Mouse (Mus musculus): ENCODE results near the gene Spef2. TPM values are rescaled to one million over a fixed set of nuclear protein-coding genes. Genes with fewer than 3 reads are reported as not detected.
"Not testable (repeated sequence)": the region's sequence is repeated elsewhere in the genome, so short reads cannot be mapped to it uniquely, and the experiment has no call there.

The Spef2 gene
- polyA plus RNA-seq, 1 experiment from 2014 or later, result 1.8 TPM

DNA sequence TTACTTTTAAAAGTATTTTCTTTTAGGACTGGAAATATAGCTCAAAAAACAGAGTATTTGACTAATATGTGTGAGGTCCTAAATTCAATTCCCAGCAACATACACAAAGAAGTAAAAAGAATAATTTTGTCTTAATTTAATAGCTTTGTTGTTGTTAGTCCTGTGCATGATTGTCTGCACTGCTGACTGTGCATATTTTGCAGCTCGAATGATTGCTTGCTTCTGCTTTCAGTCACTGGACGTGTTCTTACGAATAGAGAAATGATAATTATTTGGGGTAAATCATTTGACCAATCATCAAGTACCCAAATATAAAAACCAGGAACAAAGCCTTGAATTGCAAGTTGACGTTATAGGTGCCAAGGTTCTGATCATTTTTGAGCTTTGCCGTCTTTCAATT is 57.8 kb downstream of the Spef2 start:
- H3K9ac ChIP-seq (ENCODE audit: low read depth, low read length), result no peak overlapping the region

DNA sequence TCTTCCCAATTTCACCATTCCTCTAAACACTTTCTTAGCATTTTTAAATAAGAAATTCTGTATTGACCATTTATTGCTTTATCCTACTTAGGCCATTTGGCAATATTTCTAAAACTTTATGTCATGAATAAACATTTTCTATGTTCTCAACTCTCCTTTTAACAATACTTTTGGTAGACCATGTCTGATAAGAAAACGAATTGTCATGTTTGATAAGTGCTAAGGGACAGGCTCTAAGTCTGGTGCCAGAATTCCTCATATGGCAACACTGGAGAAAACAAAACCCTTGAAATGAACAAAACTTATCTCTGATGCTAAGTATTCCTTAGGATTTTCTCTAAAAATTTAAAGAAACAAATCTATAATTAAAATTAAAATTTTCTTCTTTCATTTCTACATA is 58.2 kb downstream of the Spef2 start:
- Histone ChIP-seq H3K4me3 (ENCODE audit: low read depth, low read length) (no peak overlapping the region), H3K9me3 (ENCODE audit: control insufficient read depth, low read length) (no peaks in the 10 kb centered on the region), H3K36me3 (ENCODE audit: control insufficient read depth, insufficient read depth, low read length) (no peaks in the 10 kb centered on the region), H3K4me1 (replicated peaks; ENCODE audit: control insufficient read depth, insufficient read depth, low read length) (no peaks in the 10 kb centered on the region), H3K9ac (ENCODE audit: low read depth, low read length) (no peak overlapping the region), H3K27ac (ENCODE audit: low read depth, low read length) (no peak overlapping the region), H3K27me3 (ENCODE audit: control insufficient read depth, insufficient read depth, low read length) (no peaks in the 10 kb centered on the region), H3K4me2 (replicated peaks; ENCODE audit: low read depth, low read length) (no peak overlapping the region)
- DNase-seq (ENCODE audit: low spot score) (no peak), ATAC-seq (ENCODE audit: low FRiP score) (no peak)
- WGBS, result 85% methylated on average over 1 of the region's 1 CpGs

More for the DNA sequence above, 57.8 kb downstream of the Spef2 start:
- 93% methylated on average over 5 of the region's 5 CpGs for WGBS
- H3K4me2 ChIP-seq (replicated peaks; ENCODE audit: low read depth, low read length), result no peak overlapping the region
- no peaks in the 10 kb centered on the region for H3K27me3 ChIP-seq (ENCODE audit: control insufficient read depth, insufficient read depth, low read length)
- DNase-seq (ENCODE audit: low spot score) (no peak), ATAC-seq (ENCODE audit: low FRiP score) (no peak)
- no peak overlapping the region for H3K4me3 ChIP-seq (ENCODE audit: low read depth, low read length)
- H3K4me1 ChIP-seq (replicated peaks; ENCODE audit: control insufficient read depth, insufficient read depth, low read length), result no peaks in the 10 kb centered on the region
- H3K27ac ChIP-seq (ENCODE audit: low read depth, low read length), result no peak overlapping the region
- no peaks in the 10 kb centered on the region for H3K36me3 ChIP-seq (ENCODE audit: control insufficient read depth, insufficient read depth, low read length)
- H3K9me3 ChIP-seq (ENCODE audit: control insufficient read depth, low read length), result no peaks in the 10 kb centered on the region

GRCm38 (mm10) chr15:9683485-9683884 is 65.2 kb downstream of the Spef2 start:
- no peaks in the 10 kb centered on the region for H3K27me3 ChIP-seq (ENCODE audit: control insufficient read depth, insufficient read depth, low read length)
- no peak overlapping the region for H3K4me2 ChIP-seq (replicated peaks; ENCODE audit: low read depth, low read length)
- no peak overlapping the region for H3K9ac ChIP-seq (ENCODE audit: low read depth, low read length)
- H3K36me3 ChIP-seq (ENCODE audit: control insufficient read depth, insufficient read depth, low read length), result no peaks in the 10 kb centered on the region
- no peak overlapping the region for H3K27ac ChIP-seq (ENCODE audit: low read depth, low read length)
- no peaks in the 10 kb centered on the region for H3K4me1 ChIP-seq (replicated peaks; ENCODE audit: control insufficient read depth, insufficient read depth, low read length)
- ATAC-seq (ENCODE audit: low FRiP score), result no peak
- DNase-seq (ENCODE audit: low spot score), result no peak
- 87% methylated on average over 4 of the region's 4 CpGs for WGBS
- H3K9me3 ChIP-seq (ENCODE audit: control insufficient read depth, low read length), result no peaks in the 10 kb centered on the region
- no peak overlapping the region for H3K4me3 ChIP-seq (ENCODE audit: low read depth, low read length)

GRCm38 (mm10) chr15:9677343-9678036 is 71.2 kb downstream of the Spef2 start:
- Histone ChIP-seq H3K4me3 (ENCODE audit: low read depth, low read length) (no peak overlapping the region), H3K9me3 (ENCODE audit: control insufficient read depth, low read length) (no peaks in the 10 kb centered on the region), H3K36me3 (ENCODE audit: control insufficient read depth, insufficient read depth, low read length) (no peaks in the 10 kb centered on the region), H3K27ac (ENCODE audit: low read depth, low read length) (no peak overlapping the region), H3K9ac (ENCODE audit: low read depth, low read length) (no peak overlapping the region), H3K27me3 (ENCODE audit: control insufficient read depth, insufficient read depth, low read length) (no peaks in the 10 kb centered on the region), H3K4me2 (replicated peaks; ENCODE audit: low read depth, low read length) (no peak overlapping the region), H3K4me1 (replicated peaks; ENCODE audit: control insufficient read depth, insufficient read depth, low read length) (no peaks in the 10 kb centered on the region)
- no peak for ATAC-seq (ENCODE audit: low FRiP score)
- 73% methylated on average over 9 of the region's 9 CpGs for WGBS
- DNase-seq (ENCODE audit: low spot score), result no peak

DNA sequence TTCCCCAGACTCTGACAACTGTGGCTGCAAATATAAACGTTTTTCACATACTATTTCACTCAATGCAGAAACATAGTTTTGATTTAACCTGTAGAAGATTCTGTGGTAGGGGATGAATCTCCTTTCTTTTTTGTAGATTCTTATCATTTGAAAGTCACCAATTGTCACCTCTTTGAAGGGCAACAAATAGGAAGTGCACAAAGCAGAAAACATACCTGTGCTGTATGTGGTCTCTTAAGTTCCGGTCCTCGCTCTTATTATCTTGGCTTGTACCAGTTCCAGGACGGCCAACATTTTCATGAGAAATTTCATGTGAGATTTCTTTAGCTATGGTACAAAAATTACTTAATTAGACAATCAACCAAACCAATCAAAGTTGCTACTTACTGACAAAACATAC is 80.1 kb downstream of the Spef2 start:
- no peak for ATAC-seq (ENCODE audit: low FRiP score)
- Histone ChIP-seq H3K9ac (ENCODE audit: low read depth, low read length) (no peak overlapping the region), H3K4me2 (replicated peaks; ENCODE audit: low read depth, low read length) (no peak overlapping the region), H3K4me3 (ENCODE audit: low read depth, low read length) (no peak overlapping the region), H3K27ac (ENCODE audit: low read depth, low read length) (no peak overlapping the region), H3K27me3 (ENCODE audit: control insufficient read depth, insufficient read depth, low read length) (no peaks in the 10 kb centered on the region), H3K36me3 (ENCODE audit: control insufficient read depth, insufficient read depth, low read length) (no peaks in the 10 kb centered on the region), H3K9me3 (ENCODE audit: control insufficient read depth, low read length) (no peaks in the 10 kb centered on the region), H3K4me1 (replicated peaks; ENCODE audit: control insufficient read depth, insufficient read depth, low read length) (no peaks in the 10 kb centered on the region)
- WGBS, result 95% methylated on average over 4 of the region's 4 CpGs
- DNase-seq (ENCODE audit: low spot score), result no peak

GRCm38 (mm10) chr15:9664948-9665347 is 83.7 kb downstream of the Spef2 start:
- WGBS, result 91% methylated on average over 2 of the region's 2 CpGs
- not testable (repeated sequence) for ATAC-seq (ENCODE audit: low FRiP score); H3K9ac ChIP-seq (ENCODE audit: low read depth, low read length); H3K4me1 ChIP-seq (replicated peaks; ENCODE audit: control insufficient read depth, insufficient read depth, low read length); DNase-seq (ENCODE audit: low spot score); H3K27ac ChIP-seq (ENCODE audit: low read depth, low read length); H3K4me3 ChIP-seq (ENCODE audit: low read depth, low read length); H3K36me3 ChIP-seq (ENCODE audit: control insufficient read depth, insufficient read depth, low read length); H3K9me3 ChIP-seq (ENCODE audit: control insufficient read depth, low read length); H3K27me3 ChIP-seq (ENCODE audit: control insufficient read depth, insufficient read depth, low read length); H3K4me2 ChIP-seq (replicated peaks; ENCODE audit: low read depth, low read length)

- no peaks in the 10 kb centered on the region for H3K9me3 ChIP-seq (ENCODE audit: control insufficient read depth, low read length)
- no peaks in the 10 kb centered on the region for H3K4me1 ChIP-seq (replicated peaks; ENCODE audit: control insufficient read depth, insufficient read depth, low read length)
- no peaks in the 10 kb centered on the region for H3K36me3 ChIP-seq (ENCODE audit: control insufficient read depth, insufficient read depth, low read length)
- H3K4me2 ChIP-seq (replicated peaks; ENCODE audit: low read depth, low read length), result no peak overlapping the region
- no peak overlapping the region for H3K9ac ChIP-seq (ENCODE audit: low read depth, low read length)
- no peak overlapping the region for H3K27ac ChIP-seq (ENCODE audit: low read depth, low read length)
- H3K4me3 ChIP-seq (ENCODE audit: low read depth, low read length), result no peak overlapping the region
- DNase-seq (ENCODE audit: low spot score) (no peak), ATAC-seq (ENCODE audit: low FRiP score) (no peak)
- no peaks in the 10 kb centered on the region for H3K27me3 ChIP-seq (ENCODE audit: control insufficient read depth, insufficient read depth, low read length)
- 79% methylated on average over 1 of the region's 1 CpGs for WGBS
Measured at GRCm38 (mm10) chr15:9661215-9661614, 87.5 kb downstream of the Spef2 start.

DNA sequence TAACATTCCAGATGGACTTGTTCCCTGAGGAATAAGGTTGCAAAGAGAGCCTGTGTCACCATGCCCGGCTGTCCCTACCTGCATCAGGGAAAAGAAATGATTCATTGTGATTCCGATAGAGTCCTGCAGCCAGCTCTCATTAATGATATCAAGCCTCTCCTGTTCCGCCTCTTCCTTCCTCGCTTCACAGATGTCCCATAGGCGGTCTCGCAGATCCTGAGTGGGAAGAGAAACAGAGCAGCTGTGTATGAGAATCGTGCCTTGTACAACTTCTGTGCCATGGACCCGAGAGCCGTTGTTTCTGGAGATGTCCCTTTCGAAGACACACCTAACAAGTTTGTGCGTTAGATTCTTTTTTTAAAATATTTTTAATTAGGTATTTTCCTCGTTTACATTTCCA is 114.2 kb downstream of the Spef2 start:
- ATAC-seq (ENCODE audit: low FRiP score) (no peak), DNase-seq (ENCODE audit: low spot score) (no peak)
- no peaks in the 10 kb centered on the region for H3K36me3 ChIP-seq (ENCODE audit: control insufficient read depth, insufficient read depth, low read length)
- H3K27ac ChIP-seq (ENCODE audit: low read depth, low read length), result no peak overlapping the region
- no peaks in the 10 kb centered on the region for H3K4me1 ChIP-seq (replicated peaks; ENCODE audit: control insufficient read depth, insufficient read depth, low read length)
- no peaks in the 10 kb centered on the region for H3K27me3 ChIP-seq (ENCODE audit: control insufficient read depth, insufficient read depth, low read length)
- no peaks in the 10 kb centered on the region for H3K9me3 ChIP-seq (ENCODE audit: control insufficient read depth, low read length)
- 86% methylated on average over 12 of the region's 12 CpGs for WGBS
- no peak overlapping the region for H3K4me2 ChIP-seq (replicated peaks; ENCODE audit: low read depth, low read length)
- H3K9ac ChIP-seq (ENCODE audit: low read depth, low read length), result no peak overlapping the region
- H3K4me3 ChIP-seq (ENCODE audit: low read depth, low read length), result no peak overlapping the region

DNA sequence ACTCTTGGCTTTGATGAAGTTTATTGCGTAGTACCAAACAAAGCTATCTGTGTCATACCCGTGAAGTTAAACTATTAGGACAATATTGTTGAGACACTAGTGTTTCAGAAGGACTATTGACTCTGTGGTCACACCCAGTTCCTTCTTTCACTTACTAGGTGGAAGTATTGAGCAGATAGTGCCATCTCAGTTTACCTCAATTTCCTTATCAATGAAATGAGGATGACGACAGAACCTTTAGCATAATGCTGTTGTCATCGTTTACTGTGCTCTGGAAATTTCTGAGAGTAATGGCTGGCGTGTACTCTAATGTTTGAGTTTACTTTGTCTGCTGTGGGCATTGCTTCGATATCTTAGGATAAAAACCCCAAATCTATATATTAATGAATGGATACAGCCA is 117.0 kb downstream of the Spef2 start:
- ATAC-seq (ENCODE audit: low FRiP score) (no peak), DNase-seq (ENCODE audit: low spot score) (no peak)
- no peak overlapping the region for H3K4me3 ChIP-seq (ENCODE audit: low read depth, low read length)
- WGBS, result 94% methylated on average over 6 of the region's 6 CpGs
- H3K36me3 ChIP-seq (ENCODE audit: control insufficient read depth, insufficient read depth, low read length), result no peaks in the 10 kb centered on the region
- H3K9ac ChIP-seq (ENCODE audit: low read depth, low read length), result no peak overlapping the region
- no peaks in the 10 kb centered on the region for H3K27me3 ChIP-seq (ENCODE audit: control insufficient read depth, insufficient read depth, low read length)
- no peaks in the 10 kb centered on the region for H3K9me3 ChIP-seq (ENCODE audit: control insufficient read depth, low read length)
- no peaks in the 10 kb centered on the region for H3K4me1 ChIP-seq (replicated peaks; ENCODE audit: control insufficient read depth, insufficient read depth, low read length)
- no peak overlapping the region for H3K4me2 ChIP-seq (replicated peaks; ENCODE audit: low read depth, low read length)
- H3K27ac ChIP-seq (ENCODE audit: low read depth, low read length), result no peak overlapping the region
